Mouse (Mus musculus): ENCODE results near the gene Mtnr1b. TPM values are rescaled to one million over a fixed set of nuclear protein-coding genes. Genes with fewer than 3 reads are reported as not detected.
A peak's percentile ranks its signal among the peaks of the same experiment; 100 is the strongest.

Mtnr1b gene
- not detected in 2 replicates for polyA plus RNA-seq (2015; fragmentation: Nextera tagmentation; extraction: Ambion mirVana)

DNA sequence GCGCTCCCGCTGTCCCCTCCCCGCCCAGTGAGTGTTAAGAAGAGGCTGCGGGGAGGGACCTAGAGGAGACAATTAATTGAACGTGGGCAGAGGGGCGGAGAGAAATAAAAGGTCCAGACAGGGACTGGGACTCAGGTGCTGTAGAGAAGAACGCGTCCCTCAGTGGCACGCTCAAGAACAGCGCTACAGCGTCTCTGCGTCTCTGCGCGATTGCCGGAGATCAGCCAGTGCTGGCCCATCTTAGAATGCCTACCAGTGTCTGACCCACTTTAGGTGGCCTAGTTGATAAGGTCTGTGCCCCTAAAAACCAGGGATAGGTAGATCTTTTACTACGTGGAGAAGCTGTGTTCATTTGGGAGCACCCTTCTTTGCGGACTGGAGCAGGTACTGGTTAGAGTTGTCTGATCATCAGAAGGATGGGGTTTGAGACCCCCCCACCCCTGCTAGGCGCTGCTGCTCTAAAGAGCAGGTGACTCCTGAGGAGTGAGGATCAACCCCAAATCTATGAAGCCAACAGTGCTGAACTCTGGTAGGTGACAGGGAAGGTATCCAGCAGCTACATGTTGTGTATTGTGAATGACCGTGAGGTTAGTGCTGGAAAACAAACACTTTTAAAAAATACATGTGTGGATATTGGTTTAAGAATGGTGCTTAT lies at the start of gene Mtnr1b:
Mtnr1b (minus strand) TSS at position 51 of the 655 bp plus-strand sequence.
- peaks cover 15% of the 10 kb centered on the region; the same call in 1 of the 2 replicates for H3K27me3 ChIP-seq

DNA sequence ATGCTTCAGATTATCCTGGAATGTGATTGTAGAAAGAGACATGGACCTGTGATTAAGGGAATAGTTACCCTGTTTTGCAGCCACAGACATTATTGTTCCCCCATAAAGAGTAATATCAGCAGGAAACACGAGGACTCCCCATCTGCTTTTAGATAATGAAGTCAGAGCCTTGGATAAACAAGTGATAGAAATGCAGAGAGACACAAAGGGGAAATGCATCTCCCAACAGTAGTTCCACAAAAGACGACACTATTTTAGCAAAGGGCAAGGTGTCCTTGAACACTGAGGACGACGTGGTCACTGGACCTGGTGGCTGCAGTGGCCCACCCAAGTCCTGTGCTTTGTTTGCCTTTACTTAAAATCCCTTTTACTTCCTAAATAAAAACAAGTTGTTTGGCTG lies 45.9 kb upstream of the Mtnr1b start:
- no peaks in the 10 kb centered on the region for H3K9me3 ChIP-seq (replicated peaks)
- no peak for ATAC-seq (replicated peaks; ENCODE audit: low FRiP score)
- H3K27ac ChIP-seq = no peak overlapping the region
- H3K4me3 ChIP-seq (replicated peaks) = no peak overlapping the region
- no peak overlapping the region for H3K4me2 ChIP-seq
- no peak overlapping the region for H3K9ac ChIP-seq
- no peaks in the 10 kb centered on the region for H3K4me1 ChIP-seq
- no peaks in the 10 kb centered on the region for H3K36me3 ChIP-seq
- 70% methylated on average over 4 of the region's 4 CpGs for WGBS
- H3K27me3 ChIP-seq = no peaks in the 10 kb centered on the region

More for the DNA sequence above, at the start of gene Mtnr1b:
- Histone ChIP-seq H3K27ac (no peak within 1 kb of the TSS), H3K9ac (no peak within 1 kb of the TSS), H3K9me3 (replicated peaks) (no peaks in the 10 kb centered on the region), H3K4me1 (no peaks in the 10 kb centered on the region), H3K4me2 (no peak within 1 kb of the TSS), H3K36me3 (no peaks in the 10 kb centered on the region), H3K4me3 (replicated peaks) (no peak within 1 kb of the TSS)
- WGBS = 69% methylated on average over 19 of the region's 19 CpGs
- ATAC-seq (replicated peaks; ENCODE audit: low FRiP score) = no peak

DNA sequence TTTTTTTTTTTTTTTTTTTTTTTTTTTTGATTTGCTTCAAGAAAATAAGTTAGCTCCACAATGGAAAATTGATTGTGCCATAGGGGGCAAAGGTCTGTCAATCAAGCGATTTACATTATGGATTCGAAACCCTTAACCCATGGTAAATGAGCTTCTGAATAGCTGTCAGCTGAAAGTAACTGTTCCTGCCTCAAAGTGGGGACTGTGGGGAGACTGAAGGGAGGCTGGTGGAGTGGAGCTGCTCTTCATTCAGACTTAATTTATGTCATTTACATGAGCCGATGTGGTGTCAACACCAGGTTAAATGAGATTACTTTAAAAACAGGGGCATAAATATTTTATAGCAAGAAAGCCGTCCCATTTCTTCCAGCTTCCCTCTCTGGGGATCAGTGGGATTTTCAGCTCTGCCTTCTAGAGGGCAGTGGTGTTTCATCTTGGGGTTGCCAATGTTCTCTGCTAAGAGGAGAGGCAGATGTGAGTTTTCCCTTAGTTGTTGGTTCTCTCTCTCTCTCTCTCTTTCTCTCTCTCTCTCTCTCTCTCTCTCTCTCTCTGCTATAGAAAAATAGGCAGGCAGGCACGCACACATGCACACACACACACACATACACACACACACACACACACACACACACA lies 45.1 kb upstream of the Mtnr1b start:
- no peak overlapping the region for H3K27ac ChIP-seq
- no peaks in the 10 kb centered on the region for H3K36me3 ChIP-seq
- no peaks in the 10 kb centered on the region for H3K4me1 ChIP-seq
- no peak for ATAC-seq (replicated peaks; ENCODE audit: low FRiP score)
- no peak overlapping the region for H3K9ac ChIP-seq
- H3K4me3 ChIP-seq (replicated peaks) = no peak overlapping the region
- H3K9me3 ChIP-seq (replicated peaks) = no peaks in the 10 kb centered on the region
- WGBS = 57% methylated on average over 5 of the region's 5 CpGs
- H3K4me2 ChIP-seq = no peak overlapping the region
- no peaks in the 10 kb centered on the region for H3K27me3 ChIP-seq

DNA sequence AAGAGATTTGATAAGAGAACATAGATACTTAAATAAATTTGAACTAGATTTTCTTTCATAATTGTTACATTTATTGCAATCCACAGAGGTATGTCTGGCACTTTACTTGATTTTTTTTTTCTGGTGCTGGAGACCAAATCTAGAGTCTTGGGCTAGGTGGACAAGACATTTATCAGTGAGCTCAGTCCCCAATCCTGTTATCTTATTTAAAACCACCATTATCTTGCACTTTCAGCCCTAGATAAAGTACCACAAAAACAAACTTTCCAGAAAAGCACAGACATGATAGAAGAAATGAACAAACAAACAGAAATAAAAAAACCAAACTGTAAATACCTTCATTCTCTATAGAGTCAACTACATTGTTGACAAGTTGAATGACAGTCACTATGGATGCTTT lies 42.2 kb upstream of the Mtnr1b start:
- Histone ChIP-seq H3K36me3 (no peaks in the 10 kb centered on the region), H3K4me1 (no peaks in the 10 kb centered on the region), H3K9me3 (replicated peaks) (no peaks in the 10 kb centered on the region), H3K27ac (no peak overlapping the region), H3K4me2 (no peak overlapping the region), H3K4me3 (replicated peaks) (no peak overlapping the region), H3K27me3 (no peaks in the 10 kb centered on the region), H3K9ac (no peak overlapping the region)
- no peak for ATAC-seq (replicated peaks; ENCODE audit: low FRiP score)

DNA sequence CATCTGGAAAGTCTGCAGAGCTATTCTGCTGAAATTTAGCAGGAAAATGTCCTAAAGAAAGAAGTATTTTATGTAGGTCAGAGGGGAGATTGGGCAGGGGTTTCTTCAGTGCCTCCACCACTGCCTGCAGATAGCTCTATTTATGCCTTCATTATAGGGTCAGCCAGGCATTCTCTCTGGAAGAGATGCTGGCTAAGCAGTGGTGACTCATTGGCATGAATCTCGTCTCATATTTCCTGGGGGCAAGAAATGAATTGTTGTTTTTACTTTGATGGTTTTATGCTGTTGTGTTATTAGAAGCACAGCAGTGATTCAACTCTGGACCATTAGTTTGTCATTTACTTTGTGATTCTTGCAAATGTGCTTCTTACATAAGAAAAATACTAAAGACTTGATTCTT lies 38.4 kb upstream of the Mtnr1b start:
- H3K36me3 ChIP-seq = no peaks in the 10 kb centered on the region
- WGBS = 19% methylated on average over 1 of the region's 1 CpGs
- no peak for ATAC-seq (replicated peaks; ENCODE audit: low FRiP score)
- H3K4me2 ChIP-seq = no peak overlapping the region
- no peak overlapping the region for H3K4me3 ChIP-seq (replicated peaks)
- H3K9me3 ChIP-seq (replicated peaks) = no peaks in the 10 kb centered on the region
- H3K27ac ChIP-seq = no peak overlapping the region
- H3K9ac ChIP-seq = no peak overlapping the region
- H3K4me1 ChIP-seq = no peaks in the 10 kb centered on the region
- H3K27me3 ChIP-seq = no peaks in the 10 kb centered on the region

DNA sequence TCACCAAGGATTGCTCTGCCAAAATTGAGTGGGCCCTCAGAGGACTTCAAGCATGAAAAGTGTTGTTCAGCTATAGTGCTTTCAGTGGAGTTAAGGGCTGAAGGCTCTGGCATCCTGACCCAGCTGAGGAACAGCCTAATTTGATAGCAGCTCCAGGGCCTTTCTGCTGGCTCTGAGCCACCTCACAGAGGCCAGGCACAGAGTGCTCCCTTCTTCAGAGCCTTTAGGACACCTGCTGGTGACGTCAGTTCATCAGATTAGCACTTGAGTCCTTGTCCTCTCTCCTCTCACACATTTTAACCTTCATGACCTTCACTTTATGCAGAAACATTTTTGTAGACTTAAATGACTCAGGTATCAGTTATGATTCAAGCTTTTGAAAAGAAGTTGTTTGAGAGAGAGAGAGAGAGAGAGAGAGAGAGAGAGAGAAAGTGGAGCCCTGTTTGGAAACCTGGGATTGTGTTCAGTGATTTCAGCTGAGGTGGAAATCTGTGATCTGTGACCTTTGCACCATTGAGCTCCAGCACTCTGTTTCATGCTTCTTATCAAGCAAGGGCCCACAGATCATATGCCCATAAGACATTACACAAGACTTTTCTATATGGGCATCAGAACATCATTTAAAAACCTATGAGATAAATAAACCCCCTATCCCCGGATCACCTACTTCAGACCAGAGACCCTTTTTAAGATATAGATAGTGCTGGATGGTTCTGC lies 35.2 kb upstream of the Mtnr1b start:
- WGBS = 73% methylated on average over 2 of the region's 2 CpGs
- Histone ChIP-seq H3K9me3 (replicated peaks) (no peaks in the 10 kb centered on the region), H3K4me1 (no peaks in the 10 kb centered on the region), H3K4me3 (replicated peaks) (no peak overlapping the region), H3K27ac (no peak overlapping the region), H3K4me2 (no peak overlapping the region), H3K9ac (no peak overlapping the region), H3K27me3 (no peaks in the 10 kb centered on the region), H3K36me3 (no peaks in the 10 kb centered on the region)
- no peak for ATAC-seq (replicated peaks; ENCODE audit: low FRiP score)

DNA sequence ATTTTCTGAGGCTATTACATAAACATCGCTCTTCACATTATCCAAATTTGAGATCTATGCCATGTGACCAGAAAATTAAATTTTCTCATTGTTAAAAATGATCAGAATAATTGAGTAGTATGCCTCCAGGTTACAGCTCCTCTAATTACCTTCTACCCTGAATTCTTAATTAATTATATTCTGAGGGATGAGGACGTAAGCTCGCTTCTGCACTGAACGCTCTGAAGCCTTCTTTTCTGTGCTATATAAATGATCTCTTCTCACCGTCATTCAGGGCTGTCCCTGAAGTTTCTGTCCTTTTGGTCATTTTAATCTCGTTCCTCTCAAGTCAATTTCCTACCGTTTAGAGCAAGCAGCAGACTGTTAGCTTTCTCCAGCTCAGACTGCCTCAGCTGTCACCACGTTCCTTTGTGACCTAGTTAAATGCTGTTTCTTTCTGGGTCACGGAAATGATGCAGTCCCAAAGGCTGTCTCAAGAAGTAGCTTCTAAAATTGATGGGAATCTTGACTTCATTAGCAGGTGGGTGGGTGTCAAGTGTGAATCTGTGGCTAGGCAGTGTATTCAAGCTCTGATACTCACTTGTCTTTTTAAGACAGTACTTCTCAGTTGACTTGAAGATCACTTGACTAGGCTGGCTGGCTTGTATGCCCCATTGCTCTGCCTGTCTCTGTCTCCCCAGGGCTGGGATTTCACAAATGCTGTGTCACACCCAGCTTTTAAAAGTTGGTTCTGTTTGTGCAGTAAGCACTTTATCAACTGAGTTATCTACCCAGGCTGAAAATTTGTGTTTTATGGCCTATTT lies 29.8 kb upstream of the Mtnr1b start:
- Histone ChIP-seq H3K27ac (no peak overlapping the region), H3K9me3 (replicated peaks) (no peaks in the 10 kb centered on the region), H3K9ac (no peak overlapping the region), H3K36me3 (no peaks in the 10 kb centered on the region), H3K4me3 (replicated peaks) (no peak overlapping the region), H3K27me3 (no peaks in the 10 kb centered on the region), H3K4me2 (no peak overlapping the region), H3K4me1 (no peaks in the 10 kb centered on the region)
- ATAC-seq (replicated peaks; ENCODE audit: low FRiP score) = no peak
- 56% methylated on average over 9 of the region's 9 CpGs for WGBS

DNA sequence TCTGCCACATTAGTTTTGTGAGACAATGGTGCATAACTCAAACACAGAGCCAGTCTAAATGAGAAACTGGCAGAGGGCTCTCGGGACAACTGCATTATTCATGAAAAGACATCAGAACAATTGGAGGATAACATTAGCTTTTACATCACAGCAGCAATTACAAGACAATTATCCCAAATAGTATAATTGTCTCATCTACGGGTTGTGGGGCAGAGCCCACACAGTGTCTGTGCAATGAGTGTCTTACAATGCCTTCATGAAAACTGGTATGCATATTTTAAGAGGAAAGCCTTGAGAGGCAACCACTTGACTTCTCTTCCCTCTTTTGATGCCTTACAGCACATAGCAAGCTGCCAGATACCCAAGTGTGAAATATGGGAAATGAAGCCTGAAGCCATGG lies 23.8 kb upstream of the Mtnr1b start:
- no peaks in the 10 kb centered on the region for H3K9me3 ChIP-seq (replicated peaks)
- H3K27me3 ChIP-seq = no peaks in the 10 kb centered on the region
- no peaks in the 10 kb centered on the region for H3K4me1 ChIP-seq
- no peak overlapping the region for H3K4me3 ChIP-seq (replicated peaks)
- ATAC-seq (replicated peaks; ENCODE audit: low FRiP score) = no peak
- H3K36me3 ChIP-seq = no peaks in the 10 kb centered on the region
- H3K4me2 ChIP-seq = no peak overlapping the region
- WGBS = 83% methylated on average over 2 of the region's 2 CpGs
- no peak overlapping the region for H3K9ac ChIP-seq
- H3K27ac ChIP-seq = no peak overlapping the region

DNA sequence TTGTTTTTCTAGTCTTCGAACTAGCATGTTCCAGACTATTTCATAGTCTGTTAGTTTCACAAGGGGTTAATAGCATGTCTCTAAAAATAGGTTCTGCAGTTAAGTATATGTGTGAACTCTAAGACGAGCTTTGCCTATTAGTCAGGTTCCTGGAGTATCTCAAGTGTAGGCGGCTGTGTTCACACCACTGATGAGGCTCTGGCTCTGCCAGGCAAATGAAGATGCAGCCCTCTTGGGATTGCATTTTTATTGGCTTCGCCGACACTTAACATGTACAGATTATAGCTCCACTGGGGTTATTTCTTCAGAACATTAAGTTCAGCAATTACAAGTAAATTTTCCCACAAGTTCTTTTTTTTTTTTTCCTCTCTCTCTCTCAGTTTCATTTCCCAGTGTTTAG lies 12.4 kb upstream of the Mtnr1b start:
- no peaks in the 10 kb centered on the region for H3K27me3 ChIP-seq
- H3K4me1 ChIP-seq = no peaks in the 10 kb centered on the region
- H3K9ac ChIP-seq = no peak overlapping the region
- no peak for ATAC-seq (replicated peaks; ENCODE audit: low FRiP score)
- H3K36me3 ChIP-seq = no peaks in the 10 kb centered on the region
- H3K4me3 ChIP-seq (replicated peaks) = no peak overlapping the region
- no peak overlapping the region for H3K4me2 ChIP-seq
- no peak overlapping the region for H3K27ac ChIP-seq
- 50% methylated on average over 5 of the region's 5 CpGs for WGBS
- no peaks in the 10 kb centered on the region for H3K9me3 ChIP-seq (replicated peaks)

DNA sequence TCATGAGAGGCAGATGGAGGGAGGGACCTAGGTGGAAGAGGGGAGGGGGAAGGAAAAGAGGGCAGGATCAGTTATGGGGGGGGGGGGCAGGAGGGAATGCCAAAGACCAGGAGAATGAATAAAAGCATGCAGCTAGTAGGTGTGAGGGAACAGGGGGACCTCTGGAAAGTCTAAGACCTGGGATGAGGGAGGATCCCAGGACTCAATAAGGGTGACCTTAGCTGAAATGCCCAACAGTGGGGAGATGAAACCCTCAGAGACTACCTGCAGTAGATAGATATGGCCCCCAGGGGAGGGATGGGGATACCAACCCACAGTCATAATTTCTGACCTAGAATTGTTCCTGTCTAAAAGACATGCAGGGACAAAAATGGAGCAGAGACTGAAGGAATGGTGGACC lies 6.4 kb upstream of the Mtnr1b start:
- Histone ChIP-seq H3K36me3 (no peaks in the 10 kb centered on the region), H3K9ac (no peak overlapping the region), H3K27me3 (no peaks in the 10 kb centered on the region), H3K4me3 (replicated peaks) (no peak overlapping the region), H3K4me1 (no peaks in the 10 kb centered on the region), H3K27ac (no peak overlapping the region), H3K9me3 (replicated peaks) (no peaks in the 10 kb centered on the region), H3K4me2 (no peak overlapping the region)
- no peak for ATAC-seq (replicated peaks; ENCODE audit: low FRiP score)

DNA sequence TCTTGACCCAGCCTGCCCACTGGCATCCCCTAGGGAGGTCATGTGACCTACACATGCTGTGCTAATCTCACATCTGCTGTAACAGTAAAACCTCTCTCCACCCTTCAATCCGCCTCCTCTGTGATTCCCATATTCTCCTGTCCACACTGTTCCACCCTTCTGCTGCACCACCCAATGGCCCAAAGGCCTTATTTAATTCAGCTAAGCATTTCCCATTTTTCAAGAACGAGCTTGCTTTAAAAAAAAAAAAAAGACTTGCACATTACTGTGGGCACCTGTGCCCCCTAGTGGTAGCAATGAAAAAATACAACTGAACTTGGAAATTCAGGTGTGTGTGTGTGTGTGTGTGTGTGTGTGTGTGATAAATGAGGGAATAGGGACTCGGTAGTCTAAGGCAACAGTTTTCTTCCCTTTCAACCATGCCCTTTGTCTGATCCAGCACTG lies 5.8 kb upstream of the Mtnr1b start:
- H3K4me3 ChIP-seq (replicated peaks) = no peak overlapping the region
- H3K27me3 ChIP-seq = 0 out of 2 replicates have a peak, but pooled peaks cover under 1% of the 10 kb centered on the region
- ATAC-seq (replicated peaks; ENCODE audit: low FRiP score) = peak; percentile 49; the same call in 1 of the 2 replicates
- H3K36me3 ChIP-seq = no peaks in the 10 kb centered on the region
- H3K9ac ChIP-seq = no peak overlapping the region
- H3K27ac ChIP-seq = no peak overlapping the region
- 31% methylated on average over 3 of the region's 3 CpGs for WGBS
- H3K9me3 ChIP-seq (replicated peaks) = no peaks in the 10 kb centered on the region
- H3K4me2 ChIP-seq = no peak overlapping the region
- no peaks in the 10 kb centered on the region for H3K4me1 ChIP-seq

DNA sequence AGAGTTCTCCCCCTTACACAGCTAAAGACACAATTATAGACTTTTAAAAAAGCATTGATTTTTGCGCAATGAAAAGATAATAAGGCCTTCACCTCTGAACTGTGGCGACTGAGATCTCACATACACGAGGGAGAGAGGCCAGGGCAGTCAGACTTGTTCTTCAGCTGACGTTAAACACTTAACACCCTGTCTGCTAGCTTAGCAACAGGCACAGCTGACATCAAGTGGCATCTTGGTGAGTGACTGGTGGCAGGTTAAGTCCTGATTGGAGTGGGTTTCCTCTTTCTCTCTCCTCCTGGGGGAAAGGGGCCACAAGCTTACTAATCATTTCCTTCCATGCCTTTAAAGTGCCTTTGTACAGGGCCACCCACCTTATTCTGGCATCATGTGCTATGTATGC lies 4.3 kb downstream of the Mtnr1b start:
- no peak overlapping the region for H3K4me3 ChIP-seq (replicated peaks)
- no peaks in the 10 kb centered on the region for H3K4me1 ChIP-seq
- no peak for ATAC-seq (replicated peaks; ENCODE audit: low FRiP score)
- H3K9me3 ChIP-seq (replicated peaks) = no peaks in the 10 kb centered on the region
- 63% methylated on average over 4 of the region's 4 CpGs for WGBS
- H3K9ac ChIP-seq = no peak overlapping the region
- H3K27me3 ChIP-seq = peaks cover 14% of the 10 kb centered on the region; the same call in 1 of the 2 replicates
- H3K27ac ChIP-seq = no peak overlapping the region
- H3K4me2 ChIP-seq = no peak overlapping the region
- H3K36me3 ChIP-seq = no peaks in the 10 kb centered on the region

Data from kidney, embryonic 15.5 days (tissue).